In the genomic region with DNA sequence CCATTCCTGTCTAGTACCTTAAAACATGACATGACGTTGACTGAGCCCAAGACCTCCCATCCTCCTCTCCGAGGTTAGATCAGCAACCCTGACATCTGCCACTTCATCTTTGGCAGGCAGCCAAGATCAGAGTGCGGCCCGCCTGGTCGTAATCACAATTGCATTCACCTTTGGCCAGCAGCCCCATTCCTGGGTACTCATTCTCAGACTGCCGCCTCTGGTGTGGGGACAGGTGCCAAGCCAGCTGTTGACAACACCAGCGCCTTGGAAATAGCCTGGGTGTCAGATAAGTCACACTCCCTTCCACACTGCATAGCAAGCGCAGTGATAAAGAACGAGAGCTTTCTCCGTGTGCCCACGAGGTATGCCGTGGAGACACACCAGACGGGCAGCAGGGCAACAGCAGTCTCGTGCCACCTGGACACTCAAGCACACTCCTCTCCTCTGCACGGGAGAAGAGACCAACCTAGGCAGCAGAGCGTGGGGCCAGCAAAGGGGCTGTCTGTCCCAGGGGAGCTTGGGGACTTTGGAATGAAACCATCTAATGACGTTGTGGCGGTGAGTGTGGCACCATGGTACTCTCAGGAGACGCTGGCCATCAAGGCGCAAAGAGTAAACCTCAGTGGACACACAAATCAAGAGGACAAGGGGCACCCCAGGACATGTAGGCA, we compare ENCODE assay signal across 10 mouse cellular contexts. TPM values are rescaled to one million over a fixed set of nuclear protein-coding genes. Genes with fewer than 3 reads are reported as not detected.
A peak's percentile ranks its signal among the peaks of the same experiment; 100 is the strongest.
DNase-seq lines count a peak whose midpoint lies in the region; ATAC-seq and TF ChIP-seq lines count a peak whose summit lies in the region.
"Had no signal": no experiment of that assay in that cellular context is flagged by ENCODE, and none has a peak within 500 bp of the region (broad histone marks: within the 10 kb centered on the region; RNA-seq: fewer than 3 reads in every experiment).

No protein-coding gene starts in this region.

- H3K4me3 ChIP-seq in liver, embryonic 16.5 days (ENCODE audit: low read depth, low read length): no peak overlapping the region
- H3K4me3 ChIP-seq in liver, embryonic 11.5 days (ENCODE audit: low read depth, low read length): no peak overlapping the region
- no peak overlapping the region for H3K4me3 ChIP-seq in heart, adult 2 months
- H3K4me3 ChIP-seq in forebrain, embryonic 10.5 days: no peak overlapping the region
- H3K4me3 ChIP-seq: embryonic facial prominence, embryonic 10.5 days had no signal

- H3K9me3 ChIP-seq in liver, embryonic 16.5 days (replicated peaks; ENCODE audit: control insufficient read depth, low read length): no peaks in the 10 kb centered on the region
- H3K9me3 ChIP-seq in liver, embryonic 11.5 days (ENCODE audit: control insufficient read depth, low read length): no peaks in the 10 kb centered on the region
- no peaks in the 10 kb centered on the region for H3K9me3 ChIP-seq in forebrain, embryonic 10.5 days
- H3K9me3 ChIP-seq: embryonic facial prominence, embryonic 10.5 days had no signal

- no peak overlapping the region for H3K9ac ChIP-seq in liver, embryonic 16.5 days (ENCODE audit: low read depth, low read length)
- H3K9ac ChIP-seq in liver, embryonic 11.5 days (ENCODE audit: low read depth, low read length): no peak overlapping the region
- H3K9ac ChIP-seq in heart, adult 2 months (ENCODE audit: low read depth, low read length): no peak overlapping the region

- ATAC-seq in liver, embryonic 16.5 days (ENCODE audit: low read depth): peak; percentile 35; the same call in 1 of the 2 replicates
- ATAC-seq in liver, embryonic 11.5 days (replicated peaks; ENCODE audit: low FRiP score): no peak
- no peak for ATAC-seq in erythroblast, adult 5-6 weeks (replicated peaks; ENCODE audit: low FRiP score, poor library complexity, severe bottlenecking)
- ATAC-seq: inflammation-experienced regulatory T-cells, adult 6 months had no signal

- TF ChIP-seq POLR2A in heart, adult 2 months (IDR thresholded peaks at IDR 0.05; ENCODE audit: insufficient read depth, low read depth, low read length): no peak

- H3K27ac ChIP-seq in liver, embryonic 16.5 days (ENCODE audit: low read length): no peak overlapping the region
- H3K27ac ChIP-seq in liver, embryonic 11.5 days (ENCODE audit: low read depth, low read length): no peak overlapping the region
- no peak overlapping the region for H3K27ac ChIP-seq in heart, adult 2 months
- H3K27ac ChIP-seq in forebrain, embryonic 10.5 days: no peak overlapping the region
- H3K27ac ChIP-seq: embryonic facial prominence, embryonic 10.5 days had no signal

- H3K4me1 ChIP-seq in liver, embryonic 16.5 days (ENCODE audit: control insufficient read depth, low read depth, low read length): no peaks in the 10 kb centered on the region; the same call in 1 of the 2 replicates
- peaks cover 13% of the 10 kb centered on the region for H3K4me1 ChIP-seq in liver, embryonic 11.5 days (replicated peaks; ENCODE audit: control insufficient read depth, insufficient read depth, low read length)
- peaks cover 19% of the 10 kb centered on the region for H3K4me1 ChIP-seq in heart, adult 2 months (ENCODE audit: control insufficient read depth, insufficient read depth, low read length)
- H3K4me1 ChIP-seq in forebrain, embryonic 10.5 days: peaks cover 11% of the 10 kb centered on the region

- H3K27me3 ChIP-seq in liver, embryonic 16.5 days (ENCODE audit: control insufficient read depth, insufficient read depth, low read depth, low read length): no peaks in the 10 kb centered on the region
- peaks cover 17% of the 10 kb centered on the region for H3K27me3 ChIP-seq in liver, embryonic 11.5 days (replicated peaks; ENCODE audit: control insufficient read depth, insufficient read depth, low read length)
- no peaks in the 10 kb centered on the region for H3K27me3 ChIP-seq in heart, adult 2 months (ENCODE audit: control insufficient read depth, insufficient read depth, low read length)
- peaks cover 33% of the 10 kb centered on the region for H3K27me3 ChIP-seq in forebrain, embryonic 10.5 days (ENCODE audit: poor library complexity, severe bottlenecking)

- H3K36me3 ChIP-seq in liver, embryonic 16.5 days (ENCODE audit: control insufficient read depth, insufficient read depth): no peaks in the 10 kb centered on the region
- H3K36me3 ChIP-seq in liver, embryonic 11.5 days (ENCODE audit: control insufficient read depth, insufficient read depth, low read length): no peaks in the 10 kb centered on the region
- no peaks in the 10 kb centered on the region for H3K36me3 ChIP-seq in heart, adult 2 months (ENCODE audit: control insufficient read depth, insufficient read depth, low read length)
- H3K36me3 ChIP-seq in forebrain, embryonic 10.5 days (replicated peaks): no peaks in the 10 kb centered on the region
- H3K36me3 ChIP-seq: embryonic facial prominence, embryonic 10.5 days had no signal

- no peak for DNase-seq in liver, embryonic 11.5 days (ENCODE audit: low spot score)
- DNase-seq in heart, adult 2 months: peak; percentile 60 to 74
- peak; percentile 83 for DNase-seq in kidney, adult 18-20 months
- DNase-seq in lung, postnatal 36 days: peak; percentile 80
- DNase-seq in forebrain, embryonic 10.5 days (ENCODE audit: extremely low spot score, low spot score): no peak
- DNase-seq in ovary, postnatal 14 days (ENCODE audit: low spot score): no peak

- TF ChIP-seq CTCF in heart, adult 2 months (IDR thresholded peaks at IDR 0.05): peak; percentile 26; the same call in 1 of the 2 replicates

- H3K4me2 ChIP-seq in liver, embryonic 16.5 days (ENCODE audit: low read depth, low read length): no peak overlapping the region
- no peak overlapping the region for H3K4me2 ChIP-seq in liver, embryonic 11.5 days

- intact Hi-C loops in heart, adult 2 months (cut with DNase I): no loop called here

- WGBS in liver, embryonic 16.5 days (ENCODE audit: insufficient replicate concordance): 61% methylated on average over 20 of the region's 20 CpGs
- 80% methylated on average over 20 of the region's 20 CpGs for WGBS in liver, embryonic 11.5 days
- 37% methylated on average over 20 of the region's 20 CpGs for WGBS in heart, adult 2 months
- 90% methylated on average over 20 of the region's 20 CpGs for WGBS in forebrain, embryonic 10.5 days

- H3K79me2 ChIP-seq in heart, adult 2 months (replicated peaks; ENCODE audit: control insufficient read depth, insufficient read depth, low read length): no peaks in the 10 kb centered on the region

- 0 out of 2 replicates have a peak, but pooled peaks have one; percentile 45 for TF ChIP-seq EP300 in heart, adult 2 months (IDR thresholded peaks at IDR 0.05; ENCODE audit: insufficient read depth, low read depth, low read length)

RNA-seq across cellular contexts. Expression of a gene that starts 2.4 kb away (rescaled TPM):
- polyA plus RNA-seq in liver, embryonic 16.5 days (2015; fragmentation: Nextera tagmentation; extraction: Ambion mirVana): 2.6 and 3.2 TPM in 2 replicates
- 4.0 and 4.3 TPM in 2 replicates for polyA plus RNA-seq in liver, embryonic 11.5 days (2014; fragmentation: Nextera tagmentation; extraction: Ambion mirVana)
- total RNA-seq in heart, adult 2 months (2021): 1 to 10 TPM; 5.7 to 7.2 TPM
- polyA plus RNA-seq in heart, adult 2 months (2012; rRNA removed): 6.3 and 6.8 TPM in 2 replicates
- 0.63 and 1.3 TPM in 2 replicates for total RNA-seq in erythroblast, adult 5-6 weeks (2015; ENCODE audit: low replicate concordance)
- 1.8 and 2.2 TPM in 2 replicates for total RNA-seq in erythroblast, adult 5-6 weeks (2017; ENCODE audit: low replicate concordance)
- polyA plus RNA-seq in forebrain, embryonic 10.5 days (2016; fragmentation: Nextera tagmentation; extraction: Ambion mirVana): 3.9 and 4.5 TPM in 2 replicates

RNA-seq across cellular contexts. Expression of a gene that starts 20.3 kb away (rescaled TPM):
- 0.20 and 0.45 TPM in 2 replicates for polyA plus RNA-seq in liver, embryonic 16.5 days (2015; fragmentation: Nextera tagmentation; extraction: Ambion mirVana)
- 0.18 and 0.29 TPM in 2 replicates for polyA plus RNA-seq in liver, embryonic 11.5 days (2014; fragmentation: Nextera tagmentation; extraction: Ambion mirVana)
- 10 to 100 TPM; 20.1 to 20.8 TPM for total RNA-seq in heart, adult 2 months (2021)
- polyA plus RNA-seq in heart, adult 2 months (2012; rRNA removed): 32.7 and 41.0 TPM in 2 replicates
- total RNA-seq in erythroblast, adult 5-6 weeks (2015; ENCODE audit: low replicate concordance): not detected in 2 replicates
- total RNA-seq in erythroblast, adult 5-6 weeks (2017; ENCODE audit: low replicate concordance): not detected in 2 replicates
- 0.49 TPM in 1 of 2 replicates, not detected in the other for polyA plus RNA-seq in forebrain, embryonic 10.5 days (2016; fragmentation: Nextera tagmentation; extraction: Ambion mirVana)

RNA-seq across cellular contexts. Expression of a gene that starts 57.8 kb away (rescaled TPM):
- polyA plus RNA-seq in liver, embryonic 16.5 days (2015; fragmentation: Nextera tagmentation; extraction: Ambion mirVana): 1.7 and 2.9 TPM in 2 replicates
- polyA plus RNA-seq in liver, embryonic 11.5 days (2014; fragmentation: Nextera tagmentation; extraction: Ambion mirVana): 1.7 and 2.3 TPM in 2 replicates
- total RNA-seq in heart, adult 2 months (2021): 100 to 1,000 TPM; 101 to 102 TPM
- 130 and 147 TPM in 2 replicates for polyA plus RNA-seq in heart, adult 2 months (2012; rRNA removed)
- total RNA-seq in erythroblast, adult 5-6 weeks (2015; ENCODE audit: low replicate concordance): not detected in 2 replicates
- not detected in 2 replicates for total RNA-seq in erythroblast, adult 5-6 weeks (2017; ENCODE audit: low replicate concordance)
- polyA plus RNA-seq in forebrain, embryonic 10.5 days (2016; fragmentation: Nextera tagmentation; extraction: Ambion mirVana): 3.1 and 3.6 TPM in 2 replicates
- polyA plus RNA-seq: inflammation-experienced regulatory T-cells, adult 6 months had no signal

Comparison
In these comparisons a context has a peak if more than half of its experiments do, and no peak if none do; other contexts are left out.
1. DNase-seq: peak in heart, adult 2 months (2 of 2), kidney, adult 18-20 months (single experiment) and lung, postnatal 36 days (single experiment); none in liver, embryonic 11.5 days (single experiment), forebrain, embryonic 10.5 days (single experiment) and ovary, postnatal 14 days (single experiment).
2. RNA of a gene that starts 20.3 kb away (polyA plus RNA-seq): 32.7 to 41.0 TPM in heart, adult 2 months; 0.20 to 0.45 TPM in liver, embryonic 16.5 days, 0.18 to 0.29 TPM in liver, embryonic 11.5 days and 0.49 TPM in forebrain, embryonic 10.5 days; every median in the first group is over 10 times any median in the second.
3. RNA of a gene that starts 57.8 kb away (polyA plus RNA-seq): 130 to 147 TPM in heart, adult 2 months; 3.1 to 3.6 TPM in forebrain, embryonic 10.5 days, 1.7 to 2.9 TPM in liver, embryonic 16.5 days and 1.7 to 2.3 TPM in liver, embryonic 11.5 days; every median in the first group is over 10 times any median in the second.